Mouse (Mus musculus) MEL (cell line): ENCODE measurements around the gene Pknox2. TPM values are rescaled to one million over a fixed set of nuclear protein-coding genes. Genes with fewer than 3 reads are reported as not detected.

Experiments used
- DNase-seq: peaks from one replicate; pipeline ENCODE4 v3.0.0; 2011; ENCODE audit warnings: low read depth, low spot score
- H3K27ac ChIP-seq: 2 replicates; pipeline ENCODE4 v1.5.1; 2012; ENCODE audit warnings: low read depth, mild to moderate bottlenecking, control low read depth, low read length, moderate library complexity; ENCODE audit not compliant: control insufficient read depth
- H3K27me3 ChIP-seq, 2 experiments: fragments of 150-350 bp in 1 of 2; sonication (generic) in 1 of 2; 2 replicates each; pipeline ENCODE4 v1.6.1; 2012; ENCODE audit warnings: low read length in 2 of 2, mild to moderate bottlenecking in 2 of 2, improper control_type of control experiment in 1 of 2, moderate library complexity in 1 of 2; ENCODE audit not compliant: insufficient read depth in 2 of 2, control insufficient read depth in 1 of 2
- H3K36me3 ChIP-seq, 2 experiments: 2 replicates each; pipeline ENCODE4 v1.6.1; 2012 to 2014; ENCODE audit warnings: low read length in 2 of 2, improper control_type of control experiment in 1 of 2, inconsistent platforms in 1 of 2, mild to moderate bottlenecking in 1 of 2; ENCODE audit not compliant: insufficient read depth in 2 of 2, control insufficient read depth in 1 of 2
- H3K4me1 ChIP-seq, 2 experiments: fragments of 150-350 bp in 1 of 2; sonication (generic) in 1 of 2; 2 replicates each; pipeline ENCODE4 v1.6.1; 2012; ENCODE audit warnings: low read length in 2 of 2, improper control_type of control experiment in 1 of 2, mild to moderate bottlenecking in 1 of 2; ENCODE audit not compliant: insufficient read depth in 2 of 2, control insufficient read depth in 1 of 2
- H3K4me3 ChIP-seq, 2 experiments: fragments of 150-350 bp in 1 of 2; sonication (generic) in 1 of 2; 2 replicates each; pipeline ENCODE4 v1.5.1; 2012; ENCODE audit warnings: low read depth in 2 of 2, low read length in 2 of 2, mild to moderate bottlenecking in 2 of 2, moderate library complexity in 2 of 2, control low read depth in 1 of 2, improper control_type of control experiment in 1 of 2; ENCODE audit not compliant: control insufficient read depth in 1 of 2, insufficient read depth in 1 of 2
- H3K79me2 ChIP-seq: 2 replicates; pipeline ENCODE4 v1.6.1; 2012; ENCODE audit warnings: mild to moderate bottlenecking, low read length, moderate library complexity; ENCODE audit not compliant: control insufficient read depth, poor library complexity, insufficient read depth
- H3K9ac ChIP-seq: 2 replicates; pipeline ENCODE4 v1.6.1; 2012; ENCODE audit warnings: low read depth, mild to moderate bottlenecking, control low read depth, low read length, moderate library complexity; ENCODE audit not compliant: control insufficient read depth, poor library complexity, severe bottlenecking
- H3K9me3 ChIP-seq: fragments of 150-350 bp; sonication (generic); replicated peaks from 2 replicates; pipeline ENCODE4 v1.6.1; 2012; ENCODE audit warnings: mild to moderate bottlenecking, low read length, improper control_type of control experiment, moderate library complexity; ENCODE audit not compliant: insufficient read depth
- BHLHE40 ChIP-seq: IDR thresholded peaks from 2 replicates; pipeline ENCODE4 v1.6.1; 2012; ENCODE audit warnings: low read depth, mild to moderate bottlenecking, inconsistent platforms, low read length, improper control_type of control experiment, borderline replicate concordance
- CHD1 ChIP-seq: IDR thresholded peaks from 2 replicates; pipeline ENCODE4 v1.6.1; 2012; ENCODE audit warnings: low read depth, mild to moderate bottlenecking, inconsistent platforms, low read length, improper control_type of control experiment
- CTCF ChIP-seq, 3 experiments: IDR thresholded peaks in 2 of 3; conservative IDR thresholded peaks in 1 of 3; 2 replicates each; pipeline ENCODE4 v1.5.1; 2011 to 2012; ENCODE audit warnings: low read length in 3 of 3, low read depth in 2 of 3, mild to moderate bottlenecking in 2 of 3, improper control_type of control experiment in 1 of 3, inconsistent platforms in 1 of 3, mixed read lengths in 1 of 3, moderate library complexity in 1 of 3; ENCODE audit not compliant: control insufficient read depth in 1 of 3, insufficient read depth in 1 of 3, poor library complexity in 1 of 3, severe bottlenecking in 1 of 3
- EP300 ChIP-seq, 2 experiments: IDR thresholded peaks; 2 replicates each; pipeline ENCODE4 v1.6.1; 2011; ENCODE audit warnings: improper control_type of control experiment in 2 of 2, low read length in 2 of 2, low read depth in 1 of 2, mild to moderate bottlenecking in 1 of 2
- ETS1 ChIP-seq: IDR thresholded peaks from 2 replicates; pipeline ENCODE4 v1.6.1; 2012; ENCODE audit warnings: low read depth, mild to moderate bottlenecking, inconsistent platforms, low read length, improper control_type of control experiment, moderate library complexity
- GABPA ChIP-seq: IDR thresholded peaks from 2 replicates; pipeline ENCODE4 v1.6.1; 2012; ENCODE audit warnings: low read depth, mild to moderate bottlenecking, inconsistent platforms, low read length, improper control_type of control experiment, moderate library complexity
- GATA1 ChIP-seq: IDR thresholded peaks from 2 replicates; pipeline ENCODE4 v1.6.1; 2011; ENCODE audit warnings: low read depth, low read length, improper control_type of control experiment
- HCFC1 ChIP-seq: IDR thresholded peaks from 2 replicates; pipeline ENCODE4 v1.6.1; 2012; ENCODE audit warnings: low read depth, mild to moderate bottlenecking, inconsistent platforms, low read length, improper control_type of control experiment, moderate library complexity
- KAT2A ChIP-seq: conservative IDR thresholded peaks from 2 replicates; pipeline ENCODE4 v1.6.1; 2012; ENCODE audit warnings: low read depth, low read length, improper control_type of control experiment, inconsistent platforms
- MEF2A ChIP-seq: IDR thresholded peaks from 2 replicates; pipeline ENCODE4 v1.6.1; 2014; ENCODE audit warnings: low read depth, mild to moderate bottlenecking, inconsistent platforms, low read length, improper control_type of control experiment; ENCODE audit not compliant: poor library complexity, insufficient replicate concordance, severe bottlenecking; ENCODE audit errors: extremely low read depth
- MYB ChIP-seq: IDR thresholded peaks from 2 replicates; pipeline ENCODE4 v1.6.1; 2011; ENCODE audit warnings: mild to moderate bottlenecking, low read depth, low read length, improper control_type of control experiment
- MYC ChIP-seq: IDR thresholded peaks from 2 replicates; pipeline ENCODE4 v1.6.1; 2011; ENCODE audit warnings: low read depth, mild to moderate bottlenecking, low read length, improper control_type of control experiment, moderate library complexity
- POLR2A ChIP-seq, 2 experiments: IDR thresholded peaks; 2 replicates each; pipeline ENCODE4 v1.6.1; 2011 to 2012; ENCODE audit warnings: low read length in 2 of 2, mild to moderate bottlenecking in 2 of 2, control low read depth in 1 of 2, improper control_type of control experiment in 1 of 2, low read depth in 1 of 2, moderate library complexity in 1 of 2; ENCODE audit not compliant: control insufficient read depth in 1 of 2, insufficient read depth in 1 of 2, poor library complexity in 1 of 2
- POLR2AphosphoS2 ChIP-seq: IDR thresholded peaks from 2 replicates; pipeline ENCODE4 v1.6.1; 2011; ENCODE audit warnings: low read length, improper control_type of control experiment
- POLR2AphosphoS5 ChIP-seq: IDR thresholded peaks from 2 replicates; pipeline ENCODE4 v1.6.1; 2012; ENCODE audit warnings: low read depth, borderline replicate concordance, mild to moderate bottlenecking, inconsistent platforms, low read length, moderate library complexity, mixed read lengths
- RAD21 ChIP-seq: IDR thresholded peaks from 2 replicates; pipeline ENCODE4 v1.6.1; 2011; ENCODE audit warnings: mild to moderate bottlenecking, low read depth, low read length, improper control_type of control experiment
- RCOR1 ChIP-seq: IDR thresholded peaks from 2 replicates; pipeline ENCODE4 v1.6.1; 2012; ENCODE audit warnings: low read depth, mild to moderate bottlenecking, inconsistent platforms, low read length, improper control_type of control experiment
- SIN3A ChIP-seq: IDR thresholded peaks from 2 replicates; pipeline ENCODE4 v1.6.1; 2012; ENCODE audit warnings: low read length, improper control_type of control experiment, inconsistent platforms
- TAL1 ChIP-seq: IDR thresholded peaks from 2 replicates; pipeline ENCODE4 v1.6.1; 2012; ENCODE audit warnings: mild to moderate bottlenecking, inconsistent platforms, low read length, moderate library complexity, mixed read lengths
- TBP ChIP-seq: IDR thresholded peaks from 2 replicates; pipeline ENCODE4 v1.8.0; 2011; ENCODE audit warnings: low read depth, low read length, improper control_type of control experiment
- UBTF ChIP-seq: IDR thresholded peaks from 2 replicates; pipeline ENCODE4 v1.6.1; 2012; ENCODE audit warnings: low read depth, mild to moderate bottlenecking, inconsistent platforms, low read length, improper control_type of control experiment, moderate library complexity, borderline replicate concordance; ENCODE audit not compliant: insufficient read depth
- USF1 ChIP-seq: IDR thresholded peaks from 2 replicates; pipeline ENCODE4 v1.6.1; 2014; ENCODE audit warnings: low read depth, mild to moderate bottlenecking, inconsistent platforms, low read length, improper control_type of control experiment, moderate library complexity
- USF2 ChIP-seq, 2 experiments: IDR thresholded peaks; 2 replicates each; pipeline ENCODE4 v1.6.1; 2011 to 2012; ENCODE audit warnings: improper control_type of control experiment in 2 of 2, low read length in 2 of 2, borderline replicate concordance in 1 of 2, inconsistent platforms in 1 of 2, low read depth in 1 of 2, mild to moderate bottlenecking in 1 of 2; ENCODE audit not compliant: insufficient read depth in 1 of 2
- ZKSCAN1 ChIP-seq: IDR thresholded peaks from 2 replicates; pipeline ENCODE4 v1.6.1; 2012; ENCODE audit warnings: low read depth, mild to moderate bottlenecking, inconsistent platforms, low read length, improper control_type of control experiment, moderate library complexity
- ZMIZ1 ChIP-seq: IDR thresholded peaks from 2 replicates; pipeline ENCODE4 v1.6.1; 2012; ENCODE audit warnings: low read depth, mild to moderate bottlenecking, inconsistent platforms, low read length, improper control_type of control experiment, moderate library complexity
- polyA plus RNA-seq, 2 experiments: library from polyadenylated mRNA; stranded (reverse) in 1 of 2; unstranded in 1 of 2; fragments of >175 nt in 1 of 2; fragments of >200 nt in 1 of 2; gene quantifications; 2 replicates each; pipeline versions ENCODE4 v1.2.1 to v1.2.4; 2012; ENCODE audit warnings: low replicate concordance in 2 of 2, low read depth in 1 of 2; ENCODE audit not compliant: insufficient read length in 2 of 2, insufficient read depth in 1 of 2, missing spikeins in 1 of 2
- total RNA-seq: library from RNA; depleted of rRNA; stranded (reverse); fragments of 300-350 nt; gene quantifications from 2 replicates; pipeline ENCODE4 v1.2.3, GENCODE M21; 2012

Gene Pknox2
- total and polyA plus RNA-seq, 3 experiments = not detected

DNA sequence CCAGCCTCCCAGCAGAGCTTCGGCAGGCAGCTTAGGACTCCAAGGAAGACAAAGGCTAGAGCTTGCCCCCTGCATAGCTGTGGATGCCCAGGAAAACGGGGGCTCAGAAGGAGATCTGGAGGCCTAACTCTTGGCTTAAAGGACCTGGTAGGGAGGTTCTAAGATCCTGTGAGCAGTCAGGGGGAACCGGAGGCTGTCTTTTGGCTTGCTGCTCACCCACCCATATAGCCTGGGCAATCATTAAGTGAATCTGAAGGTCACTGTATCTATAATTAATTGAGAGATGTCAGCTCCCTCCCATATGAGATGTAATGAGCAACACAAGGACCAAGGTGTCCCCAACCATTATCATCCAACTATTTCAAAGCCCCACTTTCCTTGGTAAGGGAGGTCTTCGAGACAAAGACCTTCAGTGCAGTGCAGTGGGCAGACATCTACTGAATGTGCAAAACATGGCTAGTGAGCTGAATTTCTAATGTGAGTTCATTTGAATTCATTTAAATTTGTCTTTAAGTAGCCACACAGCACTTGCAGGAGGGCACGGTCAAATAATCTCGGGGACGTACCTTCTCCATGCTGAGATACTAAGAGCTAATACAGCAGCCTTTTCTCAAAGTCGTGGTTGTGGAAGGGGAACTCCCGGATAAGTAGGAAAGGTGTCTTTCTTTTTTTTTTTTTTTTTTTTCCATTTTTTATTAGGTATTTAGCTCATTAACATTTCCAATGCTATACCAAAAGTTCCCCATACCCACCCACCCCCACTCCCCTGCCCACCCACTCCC lies 30.4 kb downstream of the Pknox2 start:
- H3K79me2 ChIP-seq = no peaks in the 10 kb centered on the region
- no peak overlapping the region for H3K27ac ChIP-seq
- no peaks in the 10 kb centered on the region for H3K4me1 ChIP-seq
- TF ChIP-seq TAL1 (no peak), ETS1 (no peak), CHD1 (no peak), POLR2AphosphoS5 (no peak), UBTF (no peak), CTCF (IDR thresholded peaks at IDR 0.05 in 2 of 3, conservative IDR thresholded peaks at IDR 0.05 in 1 of 3; ENCODE audit: control insufficient read depth in 1 of 3, insufficient read depth in 1 of 3, low read depth in 2 of 3, low read length in 3 of 3, poor library complexity in 1 of 3, severe bottlenecking in 1 of 3) (no peak), USF1 (no peak), ZKSCAN1 (no peak), MYB (no peak), TBP (no peak), POLR2A (IDR thresholded peaks at IDR 0.05; ENCODE audit: control insufficient read depth in 1 of 2, insufficient read depth in 1 of 2, low read depth in 1 of 2, low read length in 2 of 2, poor library complexity in 1 of 2) (no peak), MYC (no peak), EP300 (IDR thresholded peaks at IDR 0.05; ENCODE audit: low read depth in 1 of 2, low read length in 2 of 2) (no peak), SIN3A (no peak), RCOR1 (no peak), USF2 (IDR thresholded peaks at IDR 0.05; ENCODE audit: borderline replicate concordance in 1 of 2, insufficient read depth in 1 of 2, low read depth in 1 of 2, low read length in 2 of 2) (no peak), GABPA (no peak)
- TF ChIP-seq, all 39 proteins: peak for 0
- H3K36me3 ChIP-seq = no peaks in the 10 kb centered on the region
- no peak for DNase-seq
- no peak overlapping the region for H3K4me3 ChIP-seq
- peaks cover 0 to 4% of the 10 kb centered on the region in 2 experiments; a peak in 1 of 4 replicates for H3K27me3 ChIP-seq
- no peak overlapping the region for H3K9ac ChIP-seq
- no peaks in the 10 kb centered on the region for H3K9me3 ChIP-seq

DNA sequence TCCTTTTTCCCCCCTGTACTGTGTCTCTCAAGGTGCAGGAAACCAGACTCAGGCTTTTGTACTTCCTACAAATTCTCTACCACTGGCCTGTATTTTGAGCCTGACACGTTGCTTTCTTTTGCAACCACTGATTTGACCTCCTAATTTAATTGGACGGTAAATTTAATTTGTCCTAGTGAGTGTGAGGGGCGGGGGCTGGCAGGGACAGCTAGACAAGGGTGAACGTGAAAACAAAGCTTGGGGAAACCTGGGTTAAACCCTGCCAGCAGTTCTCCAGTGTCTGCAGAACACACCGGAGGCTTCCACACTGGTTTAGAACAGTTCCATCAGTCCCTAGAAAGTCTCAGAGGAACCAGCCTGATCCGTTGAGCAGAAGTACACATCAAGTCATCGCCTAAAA lies 31.4 kb downstream of the Pknox2 start:
- Histone ChIP-seq H3K9ac (no peak overlapping the region), H3K36me3 (no peaks in the 10 kb centered on the region), H3K27me3 (peaks cover 0 to 4% of the 10 kb centered on the region in 2 experiments; a peak in 1 of 4 replicates), H3K4me1 (no peaks in the 10 kb centered on the region), H3K79me2 (no peaks in the 10 kb centered on the region), H3K4me3 (no peak overlapping the region), H3K9me3 (no peaks in the 10 kb centered on the region), H3K27ac (no peak overlapping the region)
- DNase-seq = no peak
- no peak for TF ChIP-seq POLR2AphosphoS2
- no peak for TF ChIP-seq USF2 (IDR thresholded peaks at IDR 0.05; ENCODE audit: borderline replicate concordance in 1 of 2, insufficient read depth in 1 of 2, low read depth in 1 of 2, low read length in 2 of 2)
- TF ChIP-seq CHD1 = no peak
- no peak for TF ChIP-seq USF1
- TF ChIP-seq MEF2A = no peak
- no peak for TF ChIP-seq BHLHE40
- no peak for TF ChIP-seq HCFC1
- TF ChIP-seq RAD21 = no peak
- no peak for TF ChIP-seq ZKSCAN1
- no peak for TF ChIP-seq KAT2A
- TF ChIP-seq TAL1 = no peak
- no peak for TF ChIP-seq GATA1
- TF ChIP-seq ZMIZ1 = no peak
- TF ChIP-seq POLR2A (IDR thresholded peaks at IDR 0.05; ENCODE audit: control insufficient read depth in 1 of 2, insufficient read depth in 1 of 2, low read depth in 1 of 2, low read length in 2 of 2, poor library complexity in 1 of 2) = no peak
- TF ChIP-seq, all 39 proteins: peak for 0
